Mouse (Mus musculus): ENCODE data around the gene Cers6. TPM values are rescaled to one million over a fixed set of nuclear protein-coding genes. Genes with fewer than 3 reads are reported as not detected.
A peak's percentile ranks its signal among the peaks of the same experiment; 100 is the strongest.

The Cers6 gene
- polyA plus RNA-seq, 1 experiment from 2014 or later = 28.8 TPM

- WGBS = 48% methylated on average over 9 of the region's 9 CpGs
- no peaks in the 10 kb centered on the region for H3K9me3 ChIP-seq
- peaks cover 27% of the 10 kb centered on the region for H3K4me1 ChIP-seq
- H3K36me3 ChIP-seq = no peaks in the 10 kb centered on the region
- no peak overlapping the region for H3K4me3 ChIP-seq
- no peaks in the 10 kb centered on the region for H3K27me3 ChIP-seq (ENCODE audit: insufficient read depth, poor library complexity, severe bottlenecking)
- H3K27ac ChIP-seq = peak overlapping the region; percentile 3; the same call in 1 of the 2 replicates
- DNase-seq (ENCODE audit: low spot score) = no peak
Observed at GRCm38 (mm10) chr2:69134937-69135336, 273.7 kb downstream of the Cers6 start.

GRCm38 (mm10) chr2:69135661-69136576 lies 274.7 kb downstream of the Cers6 start, which contains the start of gene Nostrin:
Gene Nostrin (plus strand): TSS chr2:69135800.
- no peaks in the 10 kb centered on the region for H3K36me3 ChIP-seq
- DNase-seq (ENCODE audit: low spot score) = peak; percentile 71
- peak within 1 kb of the TSS; percentile 12; the same call in 1 of the 2 replicates for H3K4me3 ChIP-seq
- H3K9me3 ChIP-seq = no peaks in the 10 kb centered on the region
- H3K4me1 ChIP-seq = peaks cover 27% of the 10 kb centered on the region
- 61% methylated on average over 15 of the region's 15 CpGs for WGBS
- peak within 1 kb of the TSS; percentile 3; the same call in 1 of the 2 replicates for H3K27ac ChIP-seq
- H3K27me3 ChIP-seq (ENCODE audit: insufficient read depth, poor library complexity, severe bottlenecking) = no peaks in the 10 kb centered on the region

- DNase-seq (ENCODE audit: low spot score) = peak; percentile 31
- H3K27ac ChIP-seq = no peak overlapping the region
- H3K9me3 ChIP-seq = no peaks in the 10 kb centered on the region
- peaks cover 20% of the 10 kb centered on the region for H3K4me1 ChIP-seq
- 90% methylated on average over 10 of the region's 10 CpGs for WGBS
- H3K27me3 ChIP-seq (ENCODE audit: insufficient read depth, poor library complexity, severe bottlenecking) = no peaks in the 10 kb centered on the region
- H3K4me3 ChIP-seq = no peak overlapping the region
- no peaks in the 10 kb centered on the region for H3K36me3 ChIP-seq
Observed at GRCm38 (mm10) chr2:69137406-69138084, 276.3 kb downstream of the Cers6 start.

GRCm38 (mm10) chr2:69138759-69139158 lies 277.5 kb downstream of the Cers6 start:
- no peak overlapping the region for H3K27ac ChIP-seq
- DNase-seq (ENCODE audit: low spot score) = peak; percentile 11
- H3K4me3 ChIP-seq = no peak overlapping the region
- no peaks in the 10 kb centered on the region for H3K9me3 ChIP-seq
- peaks cover 18% of the 10 kb centered on the region for H3K4me1 ChIP-seq
- no peaks in the 10 kb centered on the region for H3K27me3 ChIP-seq (ENCODE audit: insufficient read depth, poor library complexity, severe bottlenecking)
- no peaks in the 10 kb centered on the region for H3K36me3 ChIP-seq
- WGBS = 85% methylated on average over 4 of the region's 4 CpGs

- peak; percentile 43 for DNase-seq (ENCODE audit: low spot score)
- Histone ChIP-seq H3K27ac (no peak overlapping the region), H3K9me3 (no peaks in the 10 kb centered on the region), H3K4me3 (no peak overlapping the region), H3K4me1 (peaks cover 13% of the 10 kb centered on the region), H3K27me3 (ENCODE audit: insufficient read depth, poor library complexity, severe bottlenecking) (no peaks in the 10 kb centered on the region), H3K36me3 (no peaks in the 10 kb centered on the region)
- 63% methylated on average over 2 of the region's 2 CpGs for WGBS
Observed at GRCm38 (mm10) chr2:69140215-69140614, 279.0 kb downstream of the Cers6 start.

GRCm38 (mm10) chr2:69140816-69141215 lies 279.6 kb downstream of the Cers6 start:
- no peaks in the 10 kb centered on the region for H3K9me3 ChIP-seq
- no peak overlapping the region for H3K4me3 ChIP-seq
- H3K36me3 ChIP-seq = no peaks in the 10 kb centered on the region
- no peak for DNase-seq (ENCODE audit: low spot score)
- no peaks in the 10 kb centered on the region for H3K27me3 ChIP-seq (ENCODE audit: insufficient read depth, poor library complexity, severe bottlenecking)
- 63% methylated on average over 4 of the region's 4 CpGs for WGBS
- H3K27ac ChIP-seq = no peak overlapping the region
- peaks cover 7% of the 10 kb centered on the region for H3K4me1 ChIP-seq

- Histone ChIP-seq H3K4me1 (no peaks in the 10 kb centered on the region), H3K4me3 (no peak overlapping the region), H3K9me3 (no peaks in the 10 kb centered on the region), H3K36me3 (no peaks in the 10 kb centered on the region), H3K27me3 (ENCODE audit: insufficient read depth, poor library complexity, severe bottlenecking) (no peaks in the 10 kb centered on the region), H3K27ac (no peak overlapping the region)
- 71% methylated on average over 3 of the region's 3 CpGs for WGBS
- no peak for DNase-seq (ENCODE audit: low spot score)
Observed at GRCm38 (mm10) chr2:69148691-69149090, 287.4 kb downstream of the Cers6 start.

GRCm38 (mm10) chr2:69149154-69149553 lies 287.9 kb downstream of the Cers6 start:
- H3K27ac ChIP-seq = no peak overlapping the region
- H3K27me3 ChIP-seq (ENCODE audit: insufficient read depth, poor library complexity, severe bottlenecking) = no peaks in the 10 kb centered on the region
- no peaks in the 10 kb centered on the region for H3K4me1 ChIP-seq
- no peaks in the 10 kb centered on the region for H3K9me3 ChIP-seq
- no peaks in the 10 kb centered on the region for H3K36me3 ChIP-seq
- no peak overlapping the region for H3K4me3 ChIP-seq
- WGBS = 85% methylated on average over 10 of the region's 10 CpGs
- peak; percentile 73 for DNase-seq (ENCODE audit: low spot score)

GRCm38 (mm10) chr2:69150841-69151240 lies 289.6 kb downstream of the Cers6 start:
- Histone ChIP-seq H3K4me3 (no peak overlapping the region), H3K36me3 (no peaks in the 10 kb centered on the region), H3K27me3 (ENCODE audit: insufficient read depth, poor library complexity, severe bottlenecking) (no peaks in the 10 kb centered on the region), H3K27ac (no peak overlapping the region), H3K9me3 (no peaks in the 10 kb centered on the region), H3K4me1 (peaks cover under 1% of the 10 kb centered on the region; the same call in 1 of the 2 replicates)
- 61% methylated on average over 5 of the region's 5 CpGs for WGBS
- DNase-seq (ENCODE audit: low spot score) = no peak

GRCm38 (mm10) chr2:69155861-69156260 lies 294.6 kb downstream of the Cers6 start:
- H3K27ac ChIP-seq = no peak overlapping the region
- H3K36me3 ChIP-seq = no peaks in the 10 kb centered on the region
- 54% methylated on average over 3 of the region's 3 CpGs for WGBS
- H3K9me3 ChIP-seq = no peaks in the 10 kb centered on the region
- H3K4me1 ChIP-seq = peaks cover 4% of the 10 kb centered on the region; the same call in 1 of the 2 replicates
- no peak overlapping the region for H3K4me3 ChIP-seq
- peak; percentile 52 for DNase-seq (ENCODE audit: low spot score)
- H3K27me3 ChIP-seq (ENCODE audit: insufficient read depth, poor library complexity, severe bottlenecking) = no peaks in the 10 kb centered on the region

- Histone ChIP-seq H3K4me1 (peaks cover 4% of the 10 kb centered on the region; the same call in 1 of the 2 replicates), H3K27ac (no peak overlapping the region), H3K4me3 (no peak overlapping the region), H3K27me3 (ENCODE audit: insufficient read depth, poor library complexity, severe bottlenecking) (no peaks in the 10 kb centered on the region), H3K9me3 (no peaks in the 10 kb centered on the region), H3K36me3 (no peaks in the 10 kb centered on the region)
- WGBS = 55% methylated on average over 7 of the region's 7 CpGs
- DNase-seq (ENCODE audit: low spot score) = peak; percentile 48
Observed at GRCm38 (mm10) chr2:69156283-69156682, 295.0 kb downstream of the Cers6 start.

- no peak for DNase-seq (ENCODE audit: low spot score)
- no peaks in the 10 kb centered on the region for H3K27me3 ChIP-seq (ENCODE audit: insufficient read depth, poor library complexity, severe bottlenecking)
- H3K27ac ChIP-seq = no peak overlapping the region
- no peak overlapping the region for H3K4me3 ChIP-seq
- no peaks in the 10 kb centered on the region for H3K9me3 ChIP-seq
- H3K4me1 ChIP-seq = peaks cover 16% of the 10 kb centered on the region
- no peaks in the 10 kb centered on the region for H3K36me3 ChIP-seq
Observed at GRCm38 (mm10) chr2:69158907-69159306, 297.7 kb downstream of the Cers6 start.
